Mouse (Mus musculus): Measurements from ENCODE around the gene Itga7.

Itga7 gene

GRCm38 (mm10) chr10:128933574-128933973 is at the start of gene Itga7:
Gene Itga7 (plus strand): TSS chr10:128933818.
- no peak for DNase-seq (ENCODE audit: low read depth, low spot score)

GRCm38 (mm10) chr10:128888941-128889827 is 44.4 kb upstream of the Itga7 start:
- no peak for DNase-seq (ENCODE audit: low read depth, low spot score)

- DNase-seq (ENCODE audit: low read depth, low spot score), result no peak
Measured at GRCm38 (mm10) chr10:128889846-128890245, 43.8 kb upstream of the Itga7 start.

- no peak for DNase-seq (ENCODE audit: low read depth, low spot score)
Measured at GRCm38 (mm10) chr10:128890383-128891295, 43.0 kb upstream of the Itga7 start.

- DNase-seq (ENCODE audit: low read depth, low spot score), result no peak
Measured at GRCm38 (mm10) chr10:128891296-128892094, 42.1 kb upstream of the Itga7 start, which contains the start of gene Gdf11. Gene Gdf11 (minus strand): TSS chr10:128891718.

GRCm38 (mm10) chr10:128892246-128892645 is 41.4 kb upstream of the Itga7 start:
- DNase-seq (ENCODE audit: low read depth, low spot score), result no peak

- DNase-seq (ENCODE audit: low read depth, low spot score), result peak; percentile 77
Measured at GRCm38 (mm10) chr10:128895437-128895836, 38.2 kb upstream of the Itga7 start.

GRCm38 (mm10) chr10:128895952-128896693 is 37.5 kb upstream of the Itga7 start:
- DNase-seq (ENCODE audit: low read depth, low spot score), result no peak

- no peak for DNase-seq (ENCODE audit: low read depth, low spot score)
Measured at GRCm38 (mm10) chr10:128896807-128897206, 36.8 kb upstream of the Itga7 start.

GRCm38 (mm10) chr10:128897501-128897900 is 36.1 kb upstream of the Itga7 start:
- DNase-seq (ENCODE audit: low read depth, low spot score), result no peak

- no peak for DNase-seq (ENCODE audit: low read depth, low spot score)
Measured at GRCm38 (mm10) chr10:128899759-128900490, 33.7 kb upstream of the Itga7 start.

GRCm38 (mm10) chr10:128900698-128901097 is 32.9 kb upstream of the Itga7 start, which contains the start of gene Cd63:
Gene Cd63 (plus strand): TSS chr10:128900989.
- no peak for DNase-seq (ENCODE audit: low read depth, low spot score)

GRCm38 (mm10) chr10:128901409-128901808 is 32.2 kb upstream of the Itga7 start:
- DNase-seq (ENCODE audit: low read depth, low spot score), result no peak

- no peak for DNase-seq (ENCODE audit: low read depth, low spot score)
Measured at GRCm38 (mm10) chr10:128902409-128902988, 31.1 kb upstream of the Itga7 start.

- DNase-seq (ENCODE audit: low read depth, low spot score), result no peak
Measured at GRCm38 (mm10) chr10:128904812-128905211, 28.8 kb upstream of the Itga7 start.

GRCm38 (mm10) chr10:128908778-128909448 is 24.7 kb upstream of the Itga7 start:
- no peak for DNase-seq (ENCODE audit: low read depth, low spot score)

GRCm38 (mm10) chr10:128909567-128910028 is 24.0 kb upstream of the Itga7 start:
- DNase-seq (ENCODE audit: low read depth, low spot score), result peak; percentile 97

GRCm38 (mm10) chr10:128910066-128910841 is 23.4 kb upstream of the Itga7 start:
- DNase-seq (ENCODE audit: low read depth, low spot score), result no peak
